Mouse (Mus musculus) ES-Bruce4 (cell line): ENCODE results near the gene Map3k10.

Source experiments
- CTCF ChIP-seq: IDR thresholded peaks from one replicate; pipeline ENCODE4 v1.8.1; 2011; ENCODE audit warnings: low read depth, low read length
- POLR2A ChIP-seq: IDR thresholded peaks from one replicate; pipeline ENCODE4 v1.8.1; 2011; ENCODE audit warnings: low read length; ENCODE audit not compliant: insufficient read depth

- TF ChIP-seq CTCF (no peak), POLR2A (no peak)
Measured at GRCm38 (mm10) chr7:27656600-27656999, 17.8 kb downstream of the Map3k10 start.
